Mouse (Mus musculus) macrophage (primary cell): ENCODE measurements around the gene Oscar. TPM values are rescaled to one million over a fixed set of nuclear protein-coding genes. Genes with fewer than 3 reads are reported as not detected.

ENCODE experiments used
- H3K27ac ChIP-seq: fragments of 350-480 bp; formaldehyde crosslinking; 2 replicates; pipeline ENCODE4 v1.9.0; 2021
- H3K36me3 ChIP-seq: fragments of 350-480 bp; formaldehyde crosslinking; 2 replicates; pipeline ENCODE4 v1.9.0; 2021; ENCODE audit errors: inconsistent target
- H3K4me3 ChIP-seq: fragments of 350-480 bp; formaldehyde crosslinking; 2 replicates; pipeline ENCODE4 v1.9.0; 2021; ENCODE audit errors: inconsistent target
- H3K79me2 ChIP-seq: fragments of 350-480 bp; formaldehyde crosslinking; 2 replicates; pipeline ENCODE4 v1.9.0; 2021; ENCODE audit errors: inconsistent target
- WGBS: methylation state at CpG from one replicate; pipeline ENCODE4 v1.1.7; 2026; ENCODE audit warnings: inconsistent platforms; ENCODE audit not compliant: missing documents; 5-methylcytosine and 5-hydroxymethylcytosine counted together
- polyA plus RNA-seq: library from polyadenylated mRNA; stranded (reverse); fragments of 250-400 nt; gene quantifications from 3 replicates; pipeline ENCODE4 v1.2.4, GENCODE M21; 2018; ENCODE audit warnings: inconsistent platforms
- total RNA-seq, 78 experiments: library from RNA; depleted of rRNA; stranded (reverse); fragments of 250-400 nt; gene quantifications; 1 replicate in 9 of 78; 2 replicates in 24 of 78; 3 replicates in 43 of 78; 4 replicates in 2 of 78; pipeline ENCODE4 v1.2.4; 2018; ENCODE audit warnings: inconsistent platforms in 56 of 78

Oscar gene
- total RNA-seq (2018; cell fraction: chromatin; rRNA removed) = under 1 TPM in 2 of 26 experiments, not detected in 24; 0.47 to 0.62 TPM
- total RNA-seq (2018; cell fraction: cytosol; rRNA removed) = under 1 TPM in 2 of 26 experiments, not detected in 24; 0.05 to 0.09 TPM
- under 1 TPM in 6 of 26 experiments, not detected in 20; 0.30 to 0.48 (median 0.39) TPM for total RNA-seq (2018; cell fraction: nucleus; rRNA removed)
- polyA plus RNA-seq = not detected in 3 replicates

- Histone ChIP-seq H3K4me3 (peak within 1 kb of the TSS; percentile 97), H3K36me3 (peaks cover 15% of the 10 kb centered on the region), H3K79me2 (peaks cover 25% of the 10 kb centered on the region), H3K27ac (no peak within 1 kb of the TSS)
- 73% methylated on average over 4 of the region's 4 CpGs for WGBS
Measured at GRCm38 (mm10) chr7:3616057-3616388, at the start of gene Oscar. Gene Oscar (minus strand): TSS chr7:3616157.

- H3K4me3 ChIP-seq = peak within 1 kb of the TSS; percentile 79
- peaks cover 21% of the 10 kb centered on the region; the same call in 1 of the 2 replicates for H3K36me3 ChIP-seq
- peak within 1 kb of the TSS; percentile 65 for H3K27ac ChIP-seq
- peaks cover 23% of the 10 kb centered on the region for H3K79me2 ChIP-seq
- WGBS = 3% methylated on average over 45 of the region's 45 CpGs
Measured at GRCm38 (mm10) chr7:3665215-3666114, 49.5 kb upstream of the Oscar start, which contains the start of gene Leng1. Gene Leng1 (minus strand): TSS chr7:3665840.

GRCm38 (mm10) chr7:3664524-3665214, 48.7 kb upstream of the Oscar start:
- WGBS = 29% methylated on average over 15 of the region's 15 CpGs
- Histone ChIP-seq H3K36me3 (peaks cover 29% of the 10 kb centered on the region), H3K27ac (peak overlapping the region; percentile 53), H3K79me2 (peaks cover 23% of the 10 kb centered on the region), H3K4me3 (peak overlapping the region; percentile 79)

- Histone ChIP-seq H3K36me3 (peaks cover 83% of the 10 kb centered on the region), H3K79me2 (peaks cover 8% of the 10 kb centered on the region), H3K4me3 (no peak overlapping the region), H3K27ac (no peak overlapping the region)
- 100% methylated on average over 2 of the region's 14 CpGs for WGBS
Measured at GRCm38 (mm10) chr7:3658578-3658977, 42.6 kb upstream of the Oscar start.

GRCm38 (mm10) chr7:3656966-3657365, 41.0 kb upstream of the Oscar start:
- 100% methylated on average over 4 of the region's 4 CpGs for WGBS
- H3K79me2 ChIP-seq = no peaks in the 10 kb centered on the region; the same call in 1 of the 2 replicates
- no peak overlapping the region for H3K4me3 ChIP-seq
- H3K36me3 ChIP-seq = peaks cover 90% of the 10 kb centered on the region
- no peak overlapping the region for H3K27ac ChIP-seq

GRCm38 (mm10) chr7:3646641-3647040, 30.7 kb upstream of the Oscar start:
- Histone ChIP-seq H3K79me2 (peaks cover 47% of the 10 kb centered on the region), H3K27ac (no peak overlapping the region), H3K4me3 (peak overlapping the region; percentile 58), H3K36me3 (peaks cover 16% of the 10 kb centered on the region)
- WGBS = 63% methylated on average over 4 of the region's 4 CpGs

- Histone ChIP-seq H3K27ac (peak overlapping the region; percentile 42), H3K4me3 (peak overlapping the region; percentile 58), H3K36me3 (peaks cover 16% of the 10 kb centered on the region), H3K79me2 (peaks cover 47% of the 10 kb centered on the region)
- WGBS = 19% methylated on average over 8 of the region's 9 CpGs
Measured at GRCm38 (mm10) chr7:3646188-3646587, 30.2 kb upstream of the Oscar start.

GRCm38 (mm10) chr7:3645488-3646025, 29.6 kb upstream of the Oscar start:
- Histone ChIP-seq H3K79me2 (peaks cover 47% of the 10 kb centered on the region), H3K27ac (peak overlapping the region; percentile 78), H3K4me3 (peak overlapping the region; percentile 58), H3K36me3 (peaks cover 17% of the 10 kb centered on the region; the same call in 1 of the 2 replicates)
- WGBS = under 1% methylated on average over 50 of the region's 58 CpGs

GRCm38 (mm10) chr7:3644672-3645487, 28.9 kb upstream of the Oscar start, which contains the start of gene Cnot3:
Gene Cnot3 (plus strand): TSS chr7:3645268.
- WGBS = 0% methylated on average over 26 of the region's 58 CpGs
- H3K4me3 ChIP-seq = peak within 1 kb of the TSS; percentile 58
- H3K79me2 ChIP-seq = peaks cover 42% of the 10 kb centered on the region
- peaks cover 19% of the 10 kb centered on the region; the same call in 1 of the 2 replicates for H3K36me3 ChIP-seq
- peak within 1 kb of the TSS; percentile 78 for H3K27ac ChIP-seq

GRCm38 (mm10) chr7:3644348-3644671, 28.4 kb upstream of the Oscar start:
- Histone ChIP-seq H3K27ac (peak overlapping the region; percentile 46), H3K4me3 (peak overlapping the region; percentile 41), H3K79me2 (peaks cover 37% of the 10 kb centered on the region), H3K36me3 (peaks cover 25% of the 10 kb centered on the region; the same call in 1 of the 2 replicates)
- 0% methylated on average over 11 of the region's 11 CpGs for WGBS

- Histone ChIP-seq H3K27ac (peak overlapping the region; percentile 46), H3K4me3 (peak overlapping the region; percentile 41), H3K79me2 (peaks cover 32% of the 10 kb centered on the region), H3K36me3 (peaks cover 30% of the 10 kb centered on the region)
- 4% methylated on average over 9 of the region's 9 CpGs for WGBS
Measured at GRCm38 (mm10) chr7:3643843-3644242, 27.9 kb upstream of the Oscar start.

GRCm38 (mm10) chr7:3643412-3643811, 27.5 kb upstream of the Oscar start:
- 5% methylated on average over 5 of the region's 5 CpGs for WGBS
- H3K4me3 ChIP-seq = peak overlapping the region; percentile 41; the same call in 1 of the 2 replicates
- H3K27ac ChIP-seq = peak overlapping the region; percentile 46
- peaks cover 34% of the 10 kb centered on the region for H3K36me3 ChIP-seq
- peaks cover 28% of the 10 kb centered on the region for H3K79me2 ChIP-seq

- Histone ChIP-seq H3K27ac (peak overlapping the region; percentile 76), H3K36me3 (peaks cover 37% of the 10 kb centered on the region)
- WGBS = 53% methylated on average over 3 of the region's 3 CpGs
Measured at GRCm38 (mm10) chr7:3630478-3630815, 14.5 kb upstream of the Oscar start.

More at GRCm38 (mm10) chr7:3630478-3630815, 14.5 kb upstream of the Oscar start:
- Histone ChIP-seq H3K79me2 (peaks cover 59% of the 10 kb centered on the region), H3K4me3 (peak overlapping the region; percentile 95)
